8 mouse cellular contexts compared by ENCODE assay signal in genomic region chr11:44581277-44581683, GRCm38 (mm10). TPM values are rescaled to one million over a fixed set of nuclear protein-coding genes. Genes with fewer than 3 reads are reported as not detected.
DNase-seq lines count a peak whose midpoint lies in the region; ATAC-seq and TF ChIP-seq lines count a peak whose summit lies in the region.

No protein-coding gene starts in this region.

- peak; percentile 52; the same call in 1 of the 2 replicates for TF ChIP-seq CTCF in testis, adult 2 months (IDR thresholded peaks at IDR 0.05; ENCODE audit: control insufficient read depth, insufficient read depth, insufficient replicate concordance, low read depth, low read length)

- H3K27ac ChIP-seq in testis, adult 2 months (ENCODE audit: control insufficient read depth, insufficient read depth, low read depth, low read length), result no peak overlapping the region
- no peak overlapping the region for H3K27ac ChIP-seq in embryonic facial prominence, embryonic 14.5 days (replicated peaks; ENCODE audit: low read depth, low read length)
- H3K27ac ChIP-seq in intestine, embryonic 15.5 days, result no peak overlapping the region

- no peaks in the 10 kb centered on the region for H3K27me3 ChIP-seq in testis, adult 2 months (ENCODE audit: control insufficient read depth, insufficient read depth, low read length)
- H3K27me3 ChIP-seq in embryonic facial prominence, embryonic 14.5 days (replicated peaks; ENCODE audit: control insufficient read depth, insufficient read depth, low read length), result no peaks in the 10 kb centered on the region
- H3K27me3 ChIP-seq in intestine, embryonic 15.5 days (replicated peaks), result no peaks in the 10 kb centered on the region

- no peak overlapping the region for H3K4me2 ChIP-seq in embryonic facial prominence, embryonic 14.5 days (ENCODE audit: low read depth, low read length)
- no peak overlapping the region for H3K4me2 ChIP-seq in intestine, embryonic 15.5 days (replicated peaks)

- no peak for DNase-seq in testis, postnatal 10 days (ENCODE audit: low spot score)
- DNase-seq in adrenal gland, postnatal 36 days, result peak; percentile 62 to 72
- DNase-seq in embryonic facial prominence, embryonic 14.5 days (ENCODE audit: low spot score), result peak; percentile 31
- peak; percentile 68 for DNase-seq in lung, postnatal 14 days
- DNase-seq in thymus, postnatal 14 days, result peak; percentile 83
- DNase-seq in left cerebral cortex, adult 11 months (ENCODE audit: low spot score), result no peak

- WGBS in embryonic facial prominence, embryonic 14.5 days, result 31% methylated on average over 11 of the region's 11 CpGs
- 28% methylated on average over 11 of the region's 11 CpGs for WGBS in intestine, embryonic 15.5 days

- H3K9ac ChIP-seq in embryonic facial prominence, embryonic 14.5 days (ENCODE audit: low read depth, low read length), result no peak overlapping the region
- H3K9ac ChIP-seq in intestine, embryonic 15.5 days, result no peak overlapping the region

- no peak overlapping the region for H3K4me3 ChIP-seq in testis, adult 2 months (ENCODE audit: control insufficient read depth, low read depth, low read length)
- no peak overlapping the region for H3K4me3 ChIP-seq in embryonic facial prominence, embryonic 14.5 days (ENCODE audit: low read depth, low read length)
- no peak overlapping the region for H3K4me3 ChIP-seq in intestine, embryonic 15.5 days (replicated peaks)

- ATAC-seq in embryonic facial prominence, embryonic 14.5 days (ENCODE audit: low read depth), result no peak
- ATAC-seq in intestine, embryonic 15.5 days, result peak; percentile 41

- H3K4me1 ChIP-seq in testis, adult 2 months (ENCODE audit: control insufficient read depth, insufficient read depth, low read length), result no peaks in the 10 kb centered on the region; the same call in 1 of the 2 replicates
- H3K4me1 ChIP-seq in embryonic facial prominence, embryonic 14.5 days (ENCODE audit: control insufficient read depth, insufficient read depth, low read length), result no peaks in the 10 kb centered on the region
- no peaks in the 10 kb centered on the region for H3K4me1 ChIP-seq in intestine, embryonic 15.5 days (replicated peaks)

- no peaks in the 10 kb centered on the region for H3K9me3 ChIP-seq in embryonic facial prominence, embryonic 14.5 days (ENCODE audit: control insufficient read depth, low read length)
- no peaks in the 10 kb centered on the region for H3K9me3 ChIP-seq in intestine, embryonic 15.5 days

- H3K36me3 ChIP-seq in testis, adult 2 months (ENCODE audit: control insufficient read depth, insufficient read depth, low read length), result no peaks in the 10 kb centered on the region
- no peaks in the 10 kb centered on the region for H3K36me3 ChIP-seq in embryonic facial prominence, embryonic 14.5 days (ENCODE audit: control insufficient read depth, insufficient read depth, low read length)
- no peaks in the 10 kb centered on the region for H3K36me3 ChIP-seq in intestine, embryonic 15.5 days

- no peak for TF ChIP-seq POLR2A in testis, adult 2 months (IDR thresholded peaks at IDR 0.05; ENCODE audit: control insufficient read depth, low read depth, low read length)

RNA-seq across cellular contexts. Expression of gene Ebf1, which starts 35.8 kb away (rescaled TPM):
- 1.1 and 1.2 TPM in 2 replicates for polyA plus RNA-seq in testis, adult 2 months (2012; rRNA removed)
- total RNA-seq in adrenal gland, postnatal 36 days (2021), result 10 to 100 TPM; 16.8 to 30.3 TPM
- polyA plus RNA-seq in embryonic facial prominence, embryonic 14.5 days (2014; fragmentation: Nextera tagmentation; extraction: Ambion mirVana), result 54.5 and 61.6 TPM in 2 replicates
- 9.5 and 12.1 TPM in 2 replicates for polyA plus RNA-seq in intestine, embryonic 15.5 days (2015; fragmentation: Nextera tagmentation; extraction: Ambion mirVana)

Comparison
In these comparisons a context has a peak if more than half of its experiments do, and no peak if none do; other contexts are left out.
1. DNase-seq: peak in adrenal gland, postnatal 36 days (2 of 2), embryonic facial prominence, embryonic 14.5 days (single experiment), lung, postnatal 14 days (single experiment) and thymus, postnatal 14 days (single experiment); none in testis, postnatal 10 days (single experiment) and left cerebral cortex, adult 11 months (single experiment).